Mouse (Mus musculus) ES-E14 (cell line): ENCODE measurements around the gene Atp2a3. TPM values are rescaled to one million over a fixed set of nuclear protein-coding genes. Genes with fewer than 3 reads are reported as not detected.

Source experiments
- DNase-seq: peaks from one replicate; pipeline ENCODE4 v3.0.0-alpha.2; 2013; ENCODE audit warnings: low read depth, low spot score
- H3K27ac ChIP-seq: 2 replicates; pipeline ENCODE4 v1.5.1; 2012; ENCODE audit warnings: low read depth, mild to moderate bottlenecking, low read length, moderate library complexity, mixed read lengths; ENCODE audit not compliant: poor library complexity, insufficient read depth, severe bottlenecking
- H3K36me3 ChIP-seq: 2 replicates; pipeline ENCODE4 v1.6.1; 2012; ENCODE audit warnings: mild to moderate bottlenecking, low read length, moderate library complexity, mixed read lengths; ENCODE audit not compliant: control insufficient read depth, poor library complexity, insufficient read depth, severe bottlenecking
- H3K4me1 ChIP-seq, 2 experiments: fragments of 150-350 bp in 1 of 2; sonication (generic) in 1 of 2; 2 replicates each; pipeline ENCODE4 v1.6.1; 2012; ENCODE audit warnings: low read length in 2 of 2, mild to moderate bottlenecking in 1 of 2, mixed read lengths in 1 of 2; ENCODE audit not compliant: control insufficient read depth in 2 of 2, insufficient read depth in 2 of 2, poor library complexity in 1 of 2
- H3K4me3 ChIP-seq, 2 experiments: fragments of 150-350 bp in 1 of 2; sonication (generic) in 1 of 2; 2 replicates each; pipeline ENCODE4 v1.5.1; 2012; ENCODE audit warnings: low read length in 2 of 2, low read depth in 1 of 2, mild to moderate bottlenecking in 1 of 2, mixed read lengths in 1 of 2; ENCODE audit not compliant: insufficient read depth in 1 of 2, poor library complexity in 1 of 2, severe bottlenecking in 1 of 2
- H3K9ac ChIP-seq: 2 replicates; pipeline ENCODE4 v1.6.1; 2012; ENCODE audit warnings: low read depth, mild to moderate bottlenecking, low read length, mixed read lengths; ENCODE audit not compliant: poor library complexity, insufficient read depth, severe bottlenecking
- H3K9me3 ChIP-seq: fragments of 150-350 bp; sonication (generic); 2 replicates; pipeline ENCODE4 v1.6.1; 2012; ENCODE audit warnings: low read depth, mild to moderate bottlenecking, low read length; ENCODE audit not compliant: control insufficient read depth, insufficient read depth
- CHD2 ChIP-seq: IDR thresholded peaks from 2 replicates; pipeline ENCODE4 v1.6.1; 2014; ENCODE audit warnings: mild to moderate bottlenecking, low read depth, low read length, inconsistent platforms
- HCFC1 ChIP-seq: IDR thresholded peaks from 2 replicates; pipeline ENCODE4 v1.6.1; 2012; ENCODE audit warnings: low read length, inconsistent platforms, borderline replicate concordance; ENCODE audit not compliant: insufficient read depth
- MAFK ChIP-seq: IDR thresholded peaks from 2 replicates; pipeline ENCODE4 v1.6.1; 2014; ENCODE audit warnings: mild to moderate bottlenecking, low read depth, low read length, inconsistent platforms; ENCODE audit not compliant: insufficient read depth
- ZC3H11A ChIP-seq: IDR thresholded peaks from 2 replicates; pipeline ENCODE4 v1.6.1; 2012; ENCODE audit warnings: low read depth, mild to moderate bottlenecking, inconsistent platforms, low read length, borderline replicate concordance
- ZNF384 ChIP-seq: IDR thresholded peaks from 2 replicates; pipeline ENCODE4 v1.6.1; 2012; ENCODE audit warnings: low read depth, low read length, inconsistent platforms
- in situ Hi-C, 2 experiments: fragments of 600-800 bp; cut with MboI; formaldehyde crosslinking; loops; one replicate each; pipeline ENCODE4 v1.15.1; 2025; ENCODE audit warnings: low sequenced_read_pairs in 2 of 2, inconsistent platforms in 1 of 2; ENCODE audit not compliant: unreplicated experiment in 2 of 2
- total RNA-seq: library from RNA; depleted of rRNA; stranded (reverse); fragments of 300-350 nt; gene quantifications from 2 replicates; pipeline ENCODE4 v1.2.3, GENCODE M21; 2012

Gene Atp2a3
- total RNA-seq, 1 experiment, result 10.7 TPM

- Histone ChIP-seq H3K9ac (peak overlapping the region; percentile 41; the same call in 1 of the 2 replicates), H3K9me3 (no peaks in the 10 kb centered on the region), H3K4me1 (peaks cover 0 to 6% of the 10 kb centered on the region in 2 experiments; a peak in 2 of 4 replicates), H3K4me3 (peak overlapping the region; percentile 19 to 62; a peak in 3 of 4 replicates), H3K36me3 (no peaks in the 10 kb centered on the region), H3K27ac (no peak overlapping the region)
- in situ Hi-C loops, result no loop called here
- no peak for DNase-seq
- no peak for TF ChIP-seq MAFK
- no peak for TF ChIP-seq ZNF384
- TF ChIP-seq ZC3H11A, result no peak
Observed at GRCm38 (mm10) chr11:73030821-73031498, 70.0 kb downstream of the Atp2a3 start.

- no peak overlapping the region for H3K9ac ChIP-seq
Observed at GRCm38 (mm10) chr11:73031536-73031935, 70.6 kb downstream of the Atp2a3 start.

GRCm38 (mm10) chr11:73036077-73036476 is 75.1 kb downstream of the Atp2a3 start:
- no peaks in the 10 kb centered on the region for H3K9me3 ChIP-seq
- no peaks in the 10 kb centered on the region for H3K36me3 ChIP-seq
- DNase-seq, result no peak
- no peak overlapping the region for H3K4me3 ChIP-seq
- no peak overlapping the region for H3K27ac ChIP-seq
- H3K4me1 ChIP-seq, result peaks cover 0 to 7% of the 10 kb centered on the region in 2 experiments; a peak in 1 of 4 replicates
- in situ Hi-C loops, result no loop called here
- TF ChIP-seq MAFK, result no peak
- TF ChIP-seq ZC3H11A, result no peak
- no peak for TF ChIP-seq CHD2
- no peak for TF ChIP-seq HCFC1
- TF ChIP-seq ZNF384, result no peak
- H3K9ac ChIP-seq, result no peak overlapping the region

More at GRCm38 (mm10) chr11:73031536-73031935, 70.6 kb downstream of the Atp2a3 start:
- DNase-seq, result no peak
- H3K36me3 ChIP-seq, result no peaks in the 10 kb centered on the region
- H3K4me3 ChIP-seq, result no peak overlapping the region
- in situ Hi-C loops, result no loop called here
- peaks cover 0 to 6% of the 10 kb centered on the region in 2 experiments; a peak in 2 of 4 replicates for H3K4me1 ChIP-seq
- no peak for TF ChIP-seq HCFC1
- TF ChIP-seq CHD2, result no peak
- TF ChIP-seq ZNF384, result no peak
- no peak for TF ChIP-seq MAFK
- no peak for TF ChIP-seq ZC3H11A
- no peaks in the 10 kb centered on the region for H3K9me3 ChIP-seq
- H3K27ac ChIP-seq, result no peak overlapping the region

- no peak overlapping the region for H3K4me3 ChIP-seq
- no peak for DNase-seq
- no peak overlapping the region for H3K9ac ChIP-seq
- H3K36me3 ChIP-seq, result no peaks in the 10 kb centered on the region
- H3K4me1 ChIP-seq, result peaks cover 0 to 7% of the 10 kb centered on the region in 2 experiments; a peak in 1 of 4 replicates
- in situ Hi-C loops, result no loop called here
- H3K27ac ChIP-seq, result no peak overlapping the region
- H3K9me3 ChIP-seq, result no peaks in the 10 kb centered on the region
- TF ChIP-seq MAFK (no peak), CHD2 (no peak), HCFC1 (no peak), ZC3H11A (no peak), ZNF384 (no peak)
Observed at GRCm38 (mm10) chr11:73036889-73037288, 75.9 kb downstream of the Atp2a3 start.

GRCm38 (mm10) chr11:73037691-73038090 is 76.7 kb downstream of the Atp2a3 start:
- no peak overlapping the region for H3K27ac ChIP-seq
- H3K36me3 ChIP-seq, result no peaks in the 10 kb centered on the region
- H3K4me1 ChIP-seq, result peaks cover 0 to 7% of the 10 kb centered on the region in 2 experiments; a peak in 1 of 4 replicates
- H3K9me3 ChIP-seq, result no peaks in the 10 kb centered on the region
- in situ Hi-C loops, result no loop called here
- DNase-seq, result no peak
- no peak overlapping the region for H3K9ac ChIP-seq
- H3K4me3 ChIP-seq, result no peak overlapping the region
- TF ChIP-seq HCFC1, result no peak
- no peak for TF ChIP-seq MAFK
- no peak for TF ChIP-seq CHD2
- no peak for TF ChIP-seq ZNF384
- no peak for TF ChIP-seq ZC3H11A
